Mouse (Mus musculus): ENCODE measurements around the gene Hspa1a. TPM values are rescaled to one million over a fixed set of nuclear protein-coding genes. Genes with fewer than 3 reads are reported as not detected.
"Not testable (repeated sequence)": the region's sequence is repeated elsewhere in the genome, so short reads cannot be mapped to it uniquely, and the experiment has no call there.

The Hspa1a gene
- 1.8 TPM for polyA plus RNA-seq (2012; fragmentation: generic; extraction: Trizol)

DNA sequence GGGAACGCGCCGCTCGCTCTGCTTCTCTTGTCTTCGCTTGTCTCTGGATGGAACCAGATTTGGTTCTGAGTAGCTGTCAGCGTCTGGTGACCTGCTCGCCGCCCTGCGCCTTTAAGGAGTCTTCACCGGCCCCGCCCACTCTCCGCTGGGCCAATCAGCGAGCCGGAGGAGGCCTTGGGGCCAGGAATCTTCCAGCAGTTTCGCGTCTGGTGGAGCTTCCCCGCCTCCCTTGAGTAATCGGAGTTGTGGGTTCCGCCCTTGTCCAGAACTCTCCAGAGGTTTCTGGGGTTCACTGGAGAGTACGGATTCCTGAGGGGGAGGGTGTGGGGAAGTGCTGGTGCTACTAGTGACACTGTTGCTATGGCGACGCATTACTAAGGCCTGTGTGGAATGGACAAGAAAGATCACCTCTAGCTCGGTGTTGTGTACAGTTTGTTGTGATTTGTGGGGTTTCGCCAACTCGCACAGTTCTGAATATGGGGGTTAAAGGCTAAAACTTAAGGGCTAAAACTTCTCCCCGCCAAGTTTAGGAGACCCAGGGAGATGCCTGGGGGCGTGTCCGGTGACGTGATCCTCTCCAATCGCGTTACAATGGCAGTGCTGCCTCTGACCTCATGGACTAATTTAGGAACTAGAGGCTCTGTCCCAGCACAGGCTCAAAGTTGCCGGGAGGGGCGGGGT lies at the start of gene Hspa1a, which contains the start of gene Hspa1l:
Gene Hspa1a (minus strand): TSS at position 88 of the 681 bp plus-strand sequence.
Gene Hspa1l (plus strand): TSS at position 635 of the 681 bp plus-strand sequence.
- Histone ChIP-seq H3K4me3 (peak within 1 kb of the TSS; percentile 12), H3K4me2 (ENCODE audit: low read depth) (peak within 1 kb of the TSS; percentile 39)
- not testable (repeated sequence) for H3K79me2 ChIP-seq (ENCODE audit: control insufficient read depth, insufficient read depth); H3K36me3 ChIP-seq (ENCODE audit: control insufficient read depth, insufficient read depth); H3ac ChIP-seq (ENCODE audit: control insufficient read depth, insufficient read length); H3K27me3 ChIP-seq (ENCODE audit: control insufficient read depth, insufficient read depth, insufficient read length)

DNA sequence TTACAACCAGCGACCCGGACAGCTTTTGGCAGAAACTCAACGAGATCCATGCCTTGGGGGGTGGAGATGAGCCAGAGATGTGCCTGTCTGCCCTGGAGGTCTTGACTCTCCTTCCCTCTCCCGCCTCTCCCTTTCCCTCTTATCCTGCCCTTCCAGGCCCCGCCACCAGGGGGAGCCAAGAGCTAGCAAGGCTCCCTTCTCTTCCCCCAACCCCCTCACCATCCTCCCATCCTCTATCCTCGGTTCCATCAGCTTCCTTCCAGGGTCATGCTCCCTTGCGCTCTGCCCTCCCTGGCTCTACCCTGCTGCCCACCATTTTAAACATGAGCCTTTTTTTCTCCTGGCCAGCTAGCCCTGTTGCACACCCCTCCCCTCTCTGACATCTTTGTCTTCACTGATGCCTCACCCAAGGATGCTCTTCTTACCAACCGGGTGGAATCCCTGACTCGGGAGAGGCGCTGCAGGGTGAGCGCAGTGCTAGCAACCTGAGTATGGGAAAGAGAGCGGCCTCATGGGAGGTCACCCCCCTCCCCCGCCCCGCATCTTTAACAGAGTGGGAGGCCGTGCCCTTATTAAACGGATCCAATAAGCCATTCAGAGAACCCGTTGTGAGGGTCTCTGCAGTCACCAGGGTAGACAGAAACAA lies 49.3 kb upstream of the Hspa1a start:
- no peaks in the 10 kb centered on the region for H3K36me3 ChIP-seq (ENCODE audit: control insufficient read depth, insufficient read depth)
- no peak overlapping the region for H3K4me3 ChIP-seq
- H3K27me3 ChIP-seq (ENCODE audit: control insufficient read depth, insufficient read depth, insufficient read length), result no peaks in the 10 kb centered on the region
- no peak for TF ChIP-seq E2F4 (IDR thresholded peaks at IDR 0.05; ENCODE audit: insufficient read depth)
- no peak for TF ChIP-seq POLR2AphosphoS2 (IDR thresholded peaks at IDR 0.05; ENCODE audit: insufficient read length, low read depth)
- no peak for TF ChIP-seq TCF3 (IDR thresholded peaks at IDR 0.05; ENCODE audit: insufficient read length, low read depth)
- TF ChIP-seq MAX (IDR thresholded peaks at IDR 0.05; ENCODE audit: low read depth), result no peak
- no peak for TF ChIP-seq MYOD1 (IDR thresholded peaks at IDR 0.05; ENCODE audit: control insufficient read depth in 1 of 3, insufficient read length in 2 of 3, low read depth in 2 of 3)
- no peak for TF ChIP-seq REST (IDR thresholded peaks at IDR 0.05; ENCODE audit: insufficient read depth, insufficient read length)
- no peak for TF ChIP-seq CEBPB (IDR thresholded peaks at IDR 0.05; ENCODE audit: insufficient read depth, poor library complexity, severe bottlenecking)
- no peak for TF ChIP-seq MYOG (IDR thresholded peaks at IDR 0.05; ENCODE audit: control insufficient read depth in 1 of 3, insufficient read depth in 1 of 3, insufficient read length in 2 of 3, low read depth in 2 of 3)
- no peak for TF ChIP-seq SRF (IDR thresholded peaks at IDR 0.05; ENCODE audit: control insufficient read depth, insufficient read length, low read depth)
- H3ac ChIP-seq (ENCODE audit: control insufficient read depth, insufficient read length), result no peak overlapping the region
- H3K79me2 ChIP-seq (ENCODE audit: control insufficient read depth, insufficient read depth), result no peaks in the 10 kb centered on the region
- H3K4me2 ChIP-seq (ENCODE audit: low read depth), result no peak overlapping the region

DNA sequence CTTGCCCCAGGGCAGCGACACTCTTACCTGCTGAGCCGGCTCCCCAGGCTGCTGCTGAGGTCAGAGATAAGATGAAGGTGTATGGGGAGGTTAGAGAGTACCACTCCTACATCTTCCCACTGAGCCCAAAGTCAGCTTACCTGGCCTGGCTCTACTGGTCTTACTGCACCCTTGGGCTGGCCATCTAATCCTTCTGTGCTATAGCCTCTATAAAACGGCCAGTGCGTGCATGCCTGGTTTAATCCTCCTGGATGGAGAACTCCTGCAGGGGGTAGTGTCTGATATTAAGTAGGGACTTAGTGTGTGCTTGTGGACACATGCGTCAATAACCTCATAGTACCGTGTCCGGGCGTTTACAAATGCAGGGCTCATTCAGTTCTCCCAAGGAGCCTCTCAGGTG lies 48.6 kb upstream of the Hspa1a start:
- Histone ChIP-seq H3K4me3 (no peak overlapping the region), H3ac (ENCODE audit: control insufficient read depth, insufficient read length) (no peak overlapping the region), H3K36me3 (ENCODE audit: control insufficient read depth, insufficient read depth) (no peaks in the 10 kb centered on the region), H3K27me3 (ENCODE audit: control insufficient read depth, insufficient read depth, insufficient read length) (no peaks in the 10 kb centered on the region), H3K79me2 (ENCODE audit: control insufficient read depth, insufficient read depth) (no peaks in the 10 kb centered on the region), H3K4me2 (ENCODE audit: low read depth) (no peak overlapping the region)
- TF ChIP-seq POLR2A (IDR thresholded peaks at IDR 0.05; ENCODE audit: insufficient read length, low read depth) (no peak), TCF12 (IDR thresholded peaks at IDR 0.05; ENCODE audit: insufficient read depth, poor library complexity, severe bottlenecking) (no peak), CEBPB (IDR thresholded peaks at IDR 0.05; ENCODE audit: insufficient read depth, poor library complexity, severe bottlenecking) (no peak), TCF3 (IDR thresholded peaks at IDR 0.05; ENCODE audit: insufficient read length, low read depth) (no peak), MYOD1 (IDR thresholded peaks at IDR 0.05; ENCODE audit: control insufficient read depth in 1 of 3, insufficient read length in 2 of 3, low read depth in 2 of 3) (no peak), POLR2AphosphoS2 (IDR thresholded peaks at IDR 0.05; ENCODE audit: insufficient read length, low read depth) (no peak), MYOG (IDR thresholded peaks at IDR 0.05; ENCODE audit: control insufficient read depth in 1 of 3, insufficient read depth in 1 of 3, insufficient read length in 2 of 3, low read depth in 2 of 3) (no peak), MAX (IDR thresholded peaks at IDR 0.05; ENCODE audit: low read depth) (no peak), REST (IDR thresholded peaks at IDR 0.05; ENCODE audit: insufficient read depth, insufficient read length) (no peak), USF1 (IDR thresholded peaks at IDR 0.05; ENCODE audit: low read depth) (no peak)

DNA sequence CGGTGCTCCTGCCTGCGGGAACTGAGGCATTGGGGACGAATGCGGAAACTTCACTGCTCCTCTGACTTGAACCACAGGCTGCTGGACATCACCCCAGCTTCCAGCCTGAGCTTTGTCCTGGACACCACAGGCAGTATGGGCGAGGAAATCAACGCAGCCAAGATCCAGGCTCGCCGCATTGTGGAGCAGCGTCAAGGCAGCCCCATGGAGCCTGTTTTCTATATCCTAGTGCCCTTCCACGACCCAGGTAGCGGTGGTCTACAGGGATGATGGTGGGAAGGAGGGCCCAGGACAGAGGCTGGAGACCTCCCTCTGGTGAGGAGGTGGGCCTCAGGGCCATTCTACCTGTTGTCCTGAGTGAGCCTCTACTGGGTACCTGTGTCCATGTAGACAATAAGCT lies 47.9 kb upstream of the Hspa1a start:
- Histone ChIP-seq H3K27me3 (ENCODE audit: control insufficient read depth, insufficient read depth, insufficient read length) (no peaks in the 10 kb centered on the region), H3ac (ENCODE audit: control insufficient read depth, insufficient read length) (no peak overlapping the region), H3K79me2 (ENCODE audit: control insufficient read depth, insufficient read depth) (no peaks in the 10 kb centered on the region), H3K4me3 (no peak overlapping the region), H3K4me2 (ENCODE audit: low read depth) (no peak overlapping the region), H3K36me3 (ENCODE audit: control insufficient read depth, insufficient read depth) (no peaks in the 10 kb centered on the region)
- TF ChIP-seq POLR2AphosphoS2 (IDR thresholded peaks at IDR 0.05; ENCODE audit: insufficient read length, low read depth) (no peak), SRF (IDR thresholded peaks at IDR 0.05; ENCODE audit: control insufficient read depth, insufficient read length, low read depth) (no peak), TCF3 (IDR thresholded peaks at IDR 0.05; ENCODE audit: insufficient read length, low read depth) (no peak), MAX (IDR thresholded peaks at IDR 0.05; ENCODE audit: low read depth) (no peak), MYOD1 (IDR thresholded peaks at IDR 0.05; ENCODE audit: control insufficient read depth in 1 of 3, insufficient read length in 2 of 3, low read depth in 2 of 3) (no peak), E2F4 (IDR thresholded peaks at IDR 0.05; ENCODE audit: insufficient read depth) (no peak), USF1 (IDR thresholded peaks at IDR 0.05; ENCODE audit: low read depth) (no peak), CEBPB (IDR thresholded peaks at IDR 0.05; ENCODE audit: insufficient read depth, poor library complexity, severe bottlenecking) (no peak), REST (IDR thresholded peaks at IDR 0.05; ENCODE audit: insufficient read depth, insufficient read length) (no peak), TCF12 (IDR thresholded peaks at IDR 0.05; ENCODE audit: insufficient read depth, poor library complexity, severe bottlenecking) (no peak), MYOG (IDR thresholded peaks at IDR 0.05; ENCODE audit: control insufficient read depth in 1 of 3, insufficient read depth in 1 of 3, insufficient read length in 2 of 3, low read depth in 2 of 3) (no peak), POLR2A (IDR thresholded peaks at IDR 0.05; ENCODE audit: insufficient read length, low read depth) (no peak)

DNA sequence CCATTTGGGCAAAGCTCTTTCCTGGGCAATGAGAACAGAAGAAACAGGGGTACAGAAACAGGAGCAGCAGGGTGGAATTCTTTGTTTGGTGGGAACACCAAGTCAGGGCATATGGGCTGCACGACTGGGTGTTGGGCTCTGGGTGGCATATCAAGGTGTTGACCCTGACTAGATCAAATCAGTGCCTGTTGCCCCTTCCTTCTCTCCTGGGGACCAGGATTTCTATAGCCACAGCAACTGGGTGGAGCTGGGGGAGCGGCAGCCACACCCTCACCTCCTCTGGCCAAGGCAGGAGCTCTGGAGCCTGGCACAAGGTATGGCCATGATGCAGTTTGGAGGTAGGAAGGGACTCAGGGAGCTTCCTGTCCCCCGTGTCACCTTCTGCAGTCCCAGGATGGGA lies 46.2 kb upstream of the Hspa1a start:
- H3K79me2 ChIP-seq (ENCODE audit: control insufficient read depth, insufficient read depth), result no peaks in the 10 kb centered on the region
- H3K27me3 ChIP-seq (ENCODE audit: control insufficient read depth, insufficient read depth, insufficient read length), result no peaks in the 10 kb centered on the region
- TF ChIP-seq REST (IDR thresholded peaks at IDR 0.05; ENCODE audit: insufficient read depth, insufficient read length), result no peak

More for the DNA sequence above, 46.2 kb upstream of the Hspa1a start:
- Histone ChIP-seq H3ac (ENCODE audit: control insufficient read depth, insufficient read length) (no peak overlapping the region), H3K4me3 (no peak overlapping the region), H3K4me2 (ENCODE audit: low read depth) (no peak overlapping the region), H3K36me3 (ENCODE audit: control insufficient read depth, insufficient read depth) (peaks cover 1% of the 10 kb centered on the region)
